Mouse (Mus musculus): ENCODE measurements around the gene Klk15.

Klk15 gene

DNA sequence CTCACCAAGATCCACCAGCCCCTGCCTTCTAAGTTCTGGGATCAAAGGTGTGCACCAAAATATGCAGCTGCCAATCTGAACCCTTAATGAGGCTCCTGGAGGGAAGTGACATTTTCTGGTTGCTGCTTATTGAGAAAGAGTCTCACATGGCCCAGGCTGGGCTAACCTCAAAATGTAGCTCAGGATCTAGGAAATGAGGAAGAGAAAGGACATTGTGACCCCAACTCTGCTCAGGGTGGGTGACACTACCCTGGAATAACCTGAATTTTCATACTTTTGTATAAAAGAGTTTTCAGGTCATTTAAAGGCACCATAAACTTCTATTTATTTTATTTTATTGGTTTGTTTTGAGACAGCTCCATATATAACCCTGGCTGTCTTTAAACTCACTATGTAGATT, 52.1 kb downstream of the Klk15 start:
- DNase-seq = no peak
